Mouse (Mus musculus) intestine, postnatal 0 days (tissue): Measurements from ENCODE around the gene Stk39. TPM values are rescaled to one million over a fixed set of nuclear protein-coding genes. Genes with fewer than 3 reads are reported as not detected.

ENCODE experiments used
- ATAC-seq: fragments of 200-750 bp; cut with Nextera tagmentation; 2 replicates; pipeline ENCODE4 v1.8.0; 2017; ENCODE audit warnings: mild to moderate bottlenecking, moderate TSS enrichment, moderate library complexity
- H3K27ac ChIP-seq: fragments of 300-500 bp; sonication (generic); 2 replicates; pipeline ENCODE4 v1.5.1; 2014; ENCODE audit warnings: mild to moderate bottlenecking, low read depth, low read length, moderate library complexity
- H3K27me3 ChIP-seq: fragments of 300-500 bp; sonication (generic); replicated peaks from 2 replicates; pipeline ENCODE4 v1.6.1; 2014; ENCODE audit warnings: low read length, mixed read lengths; ENCODE audit not compliant: control insufficient read depth, insufficient read depth
- H3K36me3 ChIP-seq: fragments of 300-500 bp; sonication (generic); 2 replicates; pipeline ENCODE4 v1.6.1; 2014; ENCODE audit warnings: mild to moderate bottlenecking, moderate library complexity; ENCODE audit not compliant: control insufficient read depth, insufficient read depth
- H3K4me1 ChIP-seq: fragments of 300-500 bp; sonication (generic); replicated peaks from 2 replicates; pipeline ENCODE4 v1.6.1; 2014; ENCODE audit warnings: antibody characterized with exemption, low read length, mixed read lengths; ENCODE audit not compliant: control insufficient read depth, insufficient read depth
- H3K4me2 ChIP-seq: fragments of 300-500 bp; sonication (generic); replicated peaks from 2 replicates; pipeline ENCODE4 v1.6.1; 2014; ENCODE audit warnings: low read depth, mild to moderate bottlenecking, moderate library complexity
- H3K4me3 ChIP-seq: fragments of 300-500 bp; sonication (generic); 2 replicates; pipeline ENCODE4 v1.5.1; 2014; ENCODE audit warnings: low read depth, low read length
- H3K9ac ChIP-seq: fragments of 300-500 bp; sonication (generic); 2 replicates; pipeline ENCODE4 v1.6.1; 2014; ENCODE audit warnings: mild to moderate bottlenecking, low read depth, low read length
- H3K9me3 ChIP-seq: fragments of 300-500 bp; sonication (generic); 2 replicates; pipeline ENCODE4 v1.6.1; 2016; ENCODE audit warnings: mixed run types; ENCODE audit not compliant: control insufficient read depth
- CTCF ChIP-seq: sonication (generic); IDR thresholded peaks from 2 replicates; pipeline ENCODE4 v1.5.1; 2016; ENCODE audit warnings: low read depth, mild to moderate bottlenecking, control low read depth, antibody characterized with exemption, moderate library complexity
- WGBS: fragments of 180-500 bp; shearing (Covaris S2); extraction: QIAGEN DNeasy Blood & Tissue Kit; methylation state at CpG from one replicate; pipeline ENCODE4 v1.1.7; 2014; 5-methylcytosine and 5-hydroxymethylcytosine counted together
- polyA plus RNA-seq: library from polyadenylated mRNA; unstranded; fragments of >200 nt; fragmentation: Nextera tagmentation; extraction: Ambion mirVana; gene quantifications from 2 replicates; pipeline ENCODE4 v1.2.1, GENCODE M21; 2015

Gene Stk39
- polyA plus RNA-seq, 1 experiment from 2014 or later, result 10.1 TPM

DNA sequence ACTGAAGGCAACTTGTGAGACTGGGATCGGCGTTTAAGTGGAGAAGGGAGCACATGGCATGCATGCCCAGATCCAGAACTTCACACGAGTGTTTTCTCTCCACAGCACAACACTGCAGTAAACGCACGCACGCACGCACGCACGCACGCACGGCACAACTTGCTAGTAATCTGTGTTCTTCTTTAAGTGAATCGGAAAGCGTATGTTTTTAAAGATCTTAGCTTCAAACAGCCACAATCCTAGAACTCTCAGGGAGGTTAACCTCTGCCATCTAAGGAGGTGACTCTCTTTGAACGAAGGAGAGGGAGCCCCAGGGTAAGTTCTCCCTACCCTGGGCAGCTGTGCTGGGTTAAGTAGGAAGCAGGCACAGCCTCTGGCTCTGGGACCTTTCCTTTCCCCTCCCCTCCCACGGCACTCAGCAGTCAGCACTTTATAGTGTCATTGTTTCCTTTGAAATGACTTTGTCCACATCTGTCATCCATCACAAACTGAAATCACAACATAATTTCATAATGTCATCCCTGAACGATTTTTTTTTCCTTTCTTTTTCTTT lies 66.8 kb downstream of the Stk39 start:
- no peak for TF ChIP-seq CTCF
- H3K4me3 ChIP-seq, result no peak overlapping the region
- H3K4me2 ChIP-seq, result no peak overlapping the region
- no peak for ATAC-seq
- WGBS, result 55% methylated on average over 16 of the region's 16 CpGs
- H3K27ac ChIP-seq, result no peak overlapping the region
- H3K27me3 ChIP-seq, result no peaks in the 10 kb centered on the region
- no peak overlapping the region for H3K9ac ChIP-seq
- no peaks in the 10 kb centered on the region for H3K9me3 ChIP-seq
- no peaks in the 10 kb centered on the region; the same call in 1 of the 2 replicates for H3K36me3 ChIP-seq
- 0 out of 2 replicates have a peak, but pooled peaks cover 3% of the 10 kb centered on the region for H3K4me1 ChIP-seq

GRCm38 (mm10) chr2:68404274-68405162 lies 67.5 kb downstream of the Stk39 start:
- Histone ChIP-seq H3K36me3 (no peaks in the 10 kb centered on the region; the same call in 1 of the 2 replicates), H3K4me1 (0 out of 2 replicates have a peak, but pooled peaks cover 3% of the 10 kb centered on the region), H3K9me3 (no peaks in the 10 kb centered on the region), H3K9ac (no peak overlapping the region), H3K4me2 (no peak overlapping the region), H3K27ac (no peak overlapping the region), H3K4me3 (no peak overlapping the region), H3K27me3 (no peaks in the 10 kb centered on the region)
- ATAC-seq, result no peak
- 68% methylated on average over 18 of the region's 18 CpGs for WGBS
- no peak for TF ChIP-seq CTCF

DNA sequence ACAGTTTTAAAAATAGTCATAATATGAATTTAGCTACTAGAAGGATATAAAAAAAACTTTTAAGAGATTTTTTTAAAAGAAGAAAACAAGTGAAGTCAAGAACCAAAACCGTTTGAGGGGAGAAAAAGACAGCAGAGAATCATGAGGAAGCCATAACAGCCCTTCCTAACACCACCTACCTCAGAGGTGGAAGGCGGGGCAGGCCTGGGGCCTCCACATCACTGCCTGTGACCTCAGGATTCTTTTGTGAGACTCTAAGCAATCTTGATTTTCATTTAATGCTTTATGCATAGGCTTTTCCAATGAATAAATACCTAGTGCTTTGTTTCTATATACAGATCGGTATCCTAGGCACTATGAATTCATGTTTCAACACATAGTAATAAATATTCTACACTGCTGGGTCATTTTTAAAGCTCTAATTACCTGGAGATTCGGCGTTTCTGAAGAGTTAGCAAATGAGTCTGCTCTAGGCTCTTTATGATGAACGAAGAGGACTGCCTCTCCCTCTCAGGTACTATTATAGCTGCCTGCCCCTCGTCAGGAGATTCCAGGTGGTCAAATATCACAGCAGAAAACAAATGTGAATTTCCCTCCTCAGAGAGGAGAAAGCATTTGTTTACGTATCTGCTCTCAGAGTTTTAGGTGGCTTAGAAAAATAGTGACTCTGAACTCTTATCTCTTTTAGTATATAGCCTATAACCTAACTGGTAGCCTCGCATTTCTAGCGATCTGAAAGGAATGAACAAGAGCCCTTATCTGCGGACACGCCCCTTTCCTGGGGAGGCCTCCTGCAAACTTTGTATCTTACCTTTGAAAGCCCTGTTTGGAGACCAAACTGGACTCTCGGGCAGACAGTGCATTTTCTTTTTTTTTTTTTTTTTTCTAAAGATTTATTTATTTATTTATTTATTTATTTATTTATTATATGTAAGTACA lies 78.2 kb downstream of the Stk39 start:
- Histone ChIP-seq H3K36me3 (no peaks in the 10 kb centered on the region), H3K4me3 (no peak overlapping the region), H3K4me2 (peak overlapping the region; percentile 46), H3K27me3 (no peaks in the 10 kb centered on the region), H3K4me1 (no peaks in the 10 kb centered on the region), H3K27ac (peak overlapping the region; percentile 50; the same call in 1 of the 2 replicates), H3K9ac (peak overlapping the region; percentile 7; the same call in 1 of the 2 replicates), H3K9me3 (no peaks in the 10 kb centered on the region)
- 39% methylated on average over 13 of the region's 13 CpGs for WGBS
- ATAC-seq, result peak; percentile 69
- no peak for TF ChIP-seq CTCF

DNA sequence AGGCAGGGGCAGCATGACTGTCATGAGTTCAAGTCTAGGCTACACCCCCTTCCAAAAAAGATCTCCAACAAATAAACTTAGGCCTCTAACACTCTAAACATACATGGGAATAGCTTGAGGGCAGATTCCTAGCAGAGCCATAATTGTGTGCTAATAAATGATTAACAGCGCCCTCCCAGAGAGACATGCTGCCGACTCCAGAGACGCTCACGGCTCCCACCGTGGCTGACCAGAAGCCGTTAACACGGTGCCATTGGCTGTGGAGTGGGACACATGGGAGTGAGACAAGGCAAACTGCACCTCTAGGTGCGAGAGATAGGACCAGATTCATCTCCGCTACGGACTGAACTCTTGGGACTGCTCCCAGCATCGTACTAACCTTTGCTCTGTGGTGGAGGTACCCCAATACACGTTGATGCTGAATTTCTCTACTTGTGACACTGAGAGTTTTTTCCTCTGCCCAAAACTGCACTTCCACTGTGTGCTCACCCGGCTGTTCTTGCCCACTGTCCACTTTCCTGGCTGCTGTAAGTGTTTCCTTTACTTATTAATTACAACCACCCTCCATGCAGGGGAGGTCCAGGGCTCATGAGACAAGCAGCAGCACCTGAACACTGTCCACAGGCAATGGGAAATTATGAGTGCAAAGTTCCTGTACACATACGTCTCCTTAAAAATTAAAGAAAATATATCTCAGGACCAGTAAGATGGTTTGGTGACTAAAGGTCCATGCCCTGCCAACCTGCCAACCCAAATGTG lies 84.1 kb downstream of the Stk39 start:
- 46% methylated on average over 14 of the region's 14 CpGs for WGBS
- H3K36me3 ChIP-seq, result no peaks in the 10 kb centered on the region
- no peaks in the 10 kb centered on the region for H3K27me3 ChIP-seq
- H3K9ac ChIP-seq, result no peak overlapping the region
- ATAC-seq, result peak; percentile 9; the same call in 1 of the 2 replicates
- peak overlapping the region; percentile 11; the same call in 1 of the 2 replicates for H3K4me3 ChIP-seq
- H3K4me1 ChIP-seq, result peaks cover 8% of the 10 kb centered on the region
- H3K27ac ChIP-seq, result no peak overlapping the region
- peak overlapping the region; percentile 45 for H3K4me2 ChIP-seq
- H3K9me3 ChIP-seq, result no peaks in the 10 kb centered on the region
- no peak for TF ChIP-seq CTCF

GRCm38 (mm10) chr2:68386313-68386863 lies 85.7 kb downstream of the Stk39 start:
- H3K36me3 ChIP-seq, result no peaks in the 10 kb centered on the region
- no peaks in the 10 kb centered on the region for H3K9me3 ChIP-seq
- H3K27me3 ChIP-seq, result no peaks in the 10 kb centered on the region
- ATAC-seq, result no peak
- WGBS, result 80% methylated on average over 10 of the region's 10 CpGs
- no peak overlapping the region for H3K4me2 ChIP-seq
- no peak overlapping the region for H3K27ac ChIP-seq
- no peak for TF ChIP-seq CTCF
- peaks cover 8% of the 10 kb centered on the region for H3K4me1 ChIP-seq
- H3K9ac ChIP-seq, result no peak overlapping the region
- H3K4me3 ChIP-seq, result no peak overlapping the region
